Mouse (Mus musculus) liver, adult 2 months (tissue): ENCODE measurements at regions not wholly inside any gene's neighbourhood (a gene's known extent, or its start where the extent isn't known, plus 50 kb on each side); places are given as distances from the start of the nearest gene placed in this dataset.

Source experiments
- DNase-seq: peaks from one replicate; pipeline ENCODE4 v3.0.0-alpha.2; 2011; ENCODE audit warnings: low read depth, low spot score; ENCODE audit errors: extremely low read depth
- H3K27ac ChIP-seq: fragments of 200-500 bp; replicated peaks from 2 replicates; pipeline ENCODE4 v1.5.1; 2012; ENCODE audit warnings: low read depth, mild to moderate bottlenecking, control low read depth, inconsistent platforms, low read length; ENCODE audit not compliant: insufficient read depth
- H3K27me3 ChIP-seq: fragments of 200-500 bp; 2 replicates; pipeline ENCODE4 v1.6.1; 2012; ENCODE audit warnings: mild to moderate bottlenecking, moderate library complexity, low read length, inconsistent platforms; ENCODE audit not compliant: control insufficient read depth, insufficient read depth
- H3K36me3 ChIP-seq: fragments of 200-500 bp; 2 replicates; pipeline ENCODE4 v1.6.1; 2012; ENCODE audit warnings: low read length, inconsistent platforms; ENCODE audit not compliant: control insufficient read depth, insufficient read depth
- H3K4me1 ChIP-seq: fragments of 200-500 bp; 2 replicates; pipeline ENCODE4 v1.6.1; 2011; ENCODE audit warnings: low read length; ENCODE audit not compliant: control insufficient read depth, insufficient read depth
- H3K4me3 ChIP-seq: fragments of 200-500 bp; 2 replicates; pipeline ENCODE4 v1.5.1; 2011; ENCODE audit warnings: low read depth, mild to moderate bottlenecking, control low read depth, low read length, moderate library complexity; ENCODE audit not compliant: insufficient read depth
- H3K79me2 ChIP-seq: fragments of 200-500 bp; 2 replicates; pipeline ENCODE4 v1.6.1; 2012; ENCODE audit warnings: inconsistent platforms, mild to moderate bottlenecking, low read length, moderate library complexity; ENCODE audit not compliant: control insufficient read depth, insufficient read depth
- H3K9ac ChIP-seq: fragments of 200-500 bp; 2 replicates; pipeline ENCODE4 v1.6.1; 2012; ENCODE audit warnings: low read depth, mild to moderate bottlenecking, control low read depth, inconsistent platforms, low read length
- CTCF ChIP-seq: fragments of 200-500 bp; IDR thresholded peaks from 2 replicates; pipeline ENCODE4 v1.5.1; 2011; ENCODE audit warnings: low read depth, low read length, control low read depth
- POLR2A ChIP-seq: fragments of 200-500 bp; IDR thresholded peaks from 2 replicates; pipeline ENCODE4 v1.6.1; 2011; ENCODE audit warnings: low read length, control low read depth; ENCODE audit not compliant: insufficient read depth; ENCODE audit errors: extremely low read depth
- WGBS: fragments of 180-500 bp; shearing (Covaris S2); methylation state at CpG from one replicate; pipeline ENCODE4 v1.1.7; 2018; 5-methylcytosine and 5-hydroxymethylcytosine counted together

GRCm38 (mm10) chr15:19162119-19162888 is 343.6 kb downstream of the Cdh10 start:
- H3K9ac ChIP-seq = no peak overlapping the region
- TF ChIP-seq POLR2A = no peak
- 70% methylated on average over 6 of the region's 6 CpGs for WGBS
- no peak overlapping the region for H3K27ac ChIP-seq
- no peaks in the 10 kb centered on the region for H3K4me1 ChIP-seq
- peak; percentile 55 for DNase-seq
- H3K79me2 ChIP-seq = no peaks in the 10 kb centered on the region
- H3K27me3 ChIP-seq = no peaks in the 10 kb centered on the region
- no peaks in the 10 kb centered on the region for H3K36me3 ChIP-seq
- H3K4me3 ChIP-seq = no peak overlapping the region

DNA sequence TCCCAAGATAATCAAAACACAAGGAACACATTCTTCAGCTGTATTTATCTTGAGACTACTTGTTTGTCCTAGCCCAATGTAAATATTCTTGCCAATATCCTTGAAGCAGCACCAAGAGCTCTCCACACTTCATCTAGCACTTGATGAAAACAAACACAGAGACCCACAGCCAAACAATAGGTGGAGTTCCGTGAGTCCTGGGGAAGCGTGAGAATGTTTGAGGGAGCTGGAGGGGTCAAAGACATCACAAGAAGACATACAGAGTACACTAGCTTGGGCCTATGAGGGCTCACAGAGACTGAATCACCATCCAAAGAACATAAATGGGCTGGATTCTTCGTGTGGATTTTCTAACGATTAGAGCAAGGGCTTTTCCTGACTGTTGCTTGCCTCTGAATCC is 356.7 kb downstream of the Cdh10 start:
- Histone ChIP-seq H3K9ac (no peak overlapping the region), H3K27me3 (no peaks in the 10 kb centered on the region), H3K27ac (no peak overlapping the region), H3K4me1 (no peaks in the 10 kb centered on the region), H3K79me2 (no peaks in the 10 kb centered on the region), H3K4me3 (no peak overlapping the region), H3K36me3 (no peaks in the 10 kb centered on the region)
- TF ChIP-seq POLR2A (no peak), CTCF (no peak)
- 48% methylated on average over 4 of the region's 4 CpGs for WGBS
- no peak for DNase-seq
